Mouse (Mus musculus) midbrain, postnatal 0 days (tissue): ENCODE data around the gene Mindy4. TPM values are rescaled to one million over a fixed set of nuclear protein-coding genes. Genes with fewer than 3 reads are reported as not detected.

Experiments
- ATAC-seq: fragments of 200-750 bp; cut with Nextera tagmentation; 2 replicates; pipeline ENCODE4 v1.8.0; 2017; ENCODE audit warnings: moderate number of reproducible peaks, mild to moderate bottlenecking, moderate TSS enrichment, moderate library complexity; ENCODE audit not compliant: low FRiP score
- DNase-seq: peaks from one replicate; pipeline ENCODE4 v3.0.0-alpha.2; 2015; ENCODE audit warnings: low spot score
- H3K27ac ChIP-seq: fragments of 300-500 bp; sonication (generic); 2 replicates; pipeline ENCODE4 v1.5.1; 2014; ENCODE audit warnings: low read depth, mild to moderate bottlenecking, low read length, mixed read lengths
- H3K27me3 ChIP-seq: fragments of 300-500 bp; sonication (generic); 2 replicates; pipeline ENCODE4 v1.6.1; 2014; ENCODE audit warnings: low read length, control low read depth, mixed read lengths; ENCODE audit not compliant: insufficient read depth
- H3K36me3 ChIP-seq: fragments of 300-500 bp; sonication (generic); 2 replicates; pipeline ENCODE4 v1.6.1; 2014; ENCODE audit warnings: low read length, control low read depth, mixed read lengths; ENCODE audit not compliant: insufficient read depth
- H3K4me1 ChIP-seq: fragments of 300-500 bp; sonication (generic); 2 replicates; pipeline ENCODE4 v1.6.1; 2014; ENCODE audit warnings: mild to moderate bottlenecking, control low read depth, antibody characterized with exemption, low read length, mixed read lengths; ENCODE audit not compliant: insufficient read depth
- H3K4me2 ChIP-seq: fragments of 300-500 bp; sonication (generic); 2 replicates; pipeline ENCODE4 v1.6.1; 2014; ENCODE audit warnings: low read depth, mild to moderate bottlenecking, low read length, mixed read lengths; ENCODE audit not compliant: poor library complexity, severe bottlenecking
- H3K4me3 ChIP-seq: fragments of 300-500 bp; sonication (generic); 2 replicates; pipeline ENCODE4 v1.5.1; 2014; ENCODE audit warnings: low read depth, mild to moderate bottlenecking, low read length, moderate library complexity
- H3K9ac ChIP-seq: fragments of 300-500 bp; sonication (generic); replicated peaks from 2 replicates; pipeline ENCODE4 v1.6.1; 2014; ENCODE audit warnings: mild to moderate bottlenecking, low read length, moderate library complexity, mixed read lengths; ENCODE audit not compliant: poor library complexity, severe bottlenecking
- H3K9me3 ChIP-seq: fragments of 300-500 bp; sonication (generic); 2 replicates; pipeline ENCODE4 v1.6.1; 2016; ENCODE audit warnings: low read length, control low read depth
- CTCF ChIP-seq: IDR thresholded peaks from 2 replicates; pipeline ENCODE4 v1.5.1; 2016; ENCODE audit warnings: antibody characterized with exemption, mild to moderate bottlenecking
- WGBS: fragments of 180-500 bp; shearing (Covaris S2); extraction: QIAGEN DNeasy Blood & Tissue Kit; methylation state at CpG from one replicate; pipeline ENCODE4 v1.1.7; 2014; 5-methylcytosine and 5-hydroxymethylcytosine counted together
- polyA plus RNA-seq: library from polyadenylated mRNA; unstranded; fragments of >200 nt; fragmentation: Nextera tagmentation; extraction: Ambion mirVana; gene quantifications from 2 replicates; pipeline ENCODE4 v1.2.1, GENCODE M21; 2015
- total RNA-seq: library from RNA; depleted of rRNA; stranded (reverse); fragments of >200 nt; gene quantifications from 2 replicates; pipeline ENCODE4 v1.2.3, GENCODE M21; 2014

Gene Mindy4
- total and polyA plus RNA-seq, 2 experiments from 2014 or later = 8.8 to 10.0 TPM

- no peak for TF ChIP-seq CTCF
- Histone ChIP-seq H3K27ac (no peak overlapping the region), H3K9me3 (no peaks in the 10 kb centered on the region), H3K27me3 (no peaks in the 10 kb centered on the region), H3K4me2 (no peak overlapping the region), H3K4me1 (no peaks in the 10 kb centered on the region), H3K36me3 (no peaks in the 10 kb centered on the region), H3K9ac (no peak overlapping the region), H3K4me3 (no peak overlapping the region)
- WGBS = 90% methylated on average over 9 of the region's 9 CpGs
- ATAC-seq (no peak), DNase-seq (no peak)
These were observed 141.3 kb downstream of the Mindy4 start for GRCm38 (mm10) chr6:55344291-55345016.

GRCm38 (mm10) chr6:55345264-55345663, 142.1 kb downstream of the Mindy4 start:
- no peak for DNase-seq

GRCm38 (mm10) chr6:55346491-55346890, 143.3 kb downstream of the Mindy4 start:
- no peak for TF ChIP-seq CTCF
- no peak for DNase-seq
- no peak overlapping the region for H3K4me3 ChIP-seq
- no peaks in the 10 kb centered on the region for H3K36me3 ChIP-seq
- H3K9ac ChIP-seq = no peak overlapping the region
- H3K27me3 ChIP-seq = no peaks in the 10 kb centered on the region
- no peaks in the 10 kb centered on the region for H3K9me3 ChIP-seq
- no peak for ATAC-seq
- H3K27ac ChIP-seq = no peak overlapping the region
- H3K4me2 ChIP-seq = no peak overlapping the region
- WGBS = 90% methylated on average over 7 of the region's 7 CpGs
- no peaks in the 10 kb centered on the region for H3K4me1 ChIP-seq

More at GRCm38 (mm10) chr6:55345264-55345663, 142.1 kb downstream of the Mindy4 start:
- Histone ChIP-seq H3K4me1 (no peaks in the 10 kb centered on the region), H3K4me3 (no peak overlapping the region), H3K27ac (no peak overlapping the region), H3K4me2 (no peak overlapping the region), H3K27me3 (no peaks in the 10 kb centered on the region), H3K9me3 (no peaks in the 10 kb centered on the region), H3K9ac (no peak overlapping the region), H3K36me3 (no peaks in the 10 kb centered on the region)
- 95% methylated on average over 10 of the region's 10 CpGs for WGBS
- no peak for TF ChIP-seq CTCF
- no peak for ATAC-seq

- WGBS = 89% methylated on average over 5 of the region's 5 CpGs
- TF ChIP-seq CTCF = no peak
- H3K9me3 ChIP-seq = no peaks in the 10 kb centered on the region
These were observed 144.8 kb downstream of the Mindy4 start for GRCm38 (mm10) chr6:55347711-55348571.

GRCm38 (mm10) chr6:55349231-55349630, 146.0 kb downstream of the Mindy4 start:
- TF ChIP-seq CTCF = no peak
- Histone ChIP-seq H3K4me1 (no peaks in the 10 kb centered on the region), H3K27me3 (no peaks in the 10 kb centered on the region), H3K27ac (no peak overlapping the region), H3K36me3 (no peaks in the 10 kb centered on the region), H3K4me3 (no peak overlapping the region), H3K9me3 (no peaks in the 10 kb centered on the region), H3K4me2 (no peak overlapping the region), H3K9ac (no peak overlapping the region)
- ATAC-seq (no peak), DNase-seq (no peak)
- WGBS = 86% methylated on average over 4 of the region's 4 CpGs

More at GRCm38 (mm10) chr6:55347711-55348571, 144.8 kb downstream of the Mindy4 start:
- ATAC-seq = no peak
- DNase-seq = no peak
- no peak overlapping the region for H3K9ac ChIP-seq
- no peaks in the 10 kb centered on the region for H3K27me3 ChIP-seq
- no peaks in the 10 kb centered on the region for H3K36me3 ChIP-seq
- H3K4me2 ChIP-seq = no peak overlapping the region
- no peak overlapping the region for H3K4me3 ChIP-seq
- no peaks in the 10 kb centered on the region for H3K4me1 ChIP-seq
- no peak overlapping the region for H3K27ac ChIP-seq
